Mouse (Mus musculus) liver, embryonic 14 days (tissue): ENCODE data around the gene Arfip2. TPM values are rescaled to one million over a fixed set of nuclear protein-coding genes. Genes with fewer than 3 reads are reported as not detected.

ENCODE experiments used
- polyA plus RNA-seq: library from polyadenylated mRNA; depleted of rRNA; stranded (reverse); fragments of >200 nt; gene quantifications from 2 replicates; pipeline ENCODE4 v1.2.3, GENCODE M21; 2012; rRNA removed

The Arfip2 gene
- polyA plus RNA-seq: 11.8 and 15.0 TPM in 2 replicates

DNA sequence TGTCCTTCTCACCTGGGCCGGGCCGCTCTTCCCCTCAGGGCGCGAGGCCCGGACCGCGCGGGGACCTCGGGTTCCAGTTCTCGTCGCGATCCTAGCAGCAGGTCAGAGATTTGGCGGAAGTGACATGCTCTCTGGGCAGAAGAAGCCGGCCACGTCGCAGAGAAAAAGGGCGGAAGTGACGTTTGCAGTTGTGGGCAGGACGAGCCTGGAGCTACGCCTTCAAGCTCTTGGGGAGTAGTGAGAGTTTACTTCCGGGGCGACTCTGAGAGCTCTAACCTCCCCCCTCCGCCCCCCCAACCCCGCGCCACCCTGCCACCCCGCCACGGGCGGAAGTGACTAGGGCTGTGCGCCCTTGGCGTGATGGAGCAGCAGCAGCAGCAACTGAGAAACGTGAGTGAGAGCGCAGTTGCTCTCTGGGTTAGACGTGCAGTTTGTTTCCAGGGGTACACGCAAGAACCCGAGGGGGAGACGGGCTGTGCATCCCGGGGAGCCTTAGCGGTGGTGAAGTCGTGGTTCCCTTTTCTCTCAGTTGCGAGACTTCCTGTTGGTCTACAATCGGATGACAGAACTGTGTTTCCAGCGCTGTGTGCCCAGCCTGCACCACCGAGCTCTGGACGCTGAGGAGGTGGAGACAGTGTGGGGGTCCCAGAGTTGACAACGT is at the start of gene Arfip2, which contains the start of gene Gm45799:
Gene Arfip2 (minus strand): TSS at position 184 of the 661 bp plus-strand sequence.
Gene Gm45799 (plus strand): TSS at position 320 of the 661 bp plus-strand sequence.

DNA sequence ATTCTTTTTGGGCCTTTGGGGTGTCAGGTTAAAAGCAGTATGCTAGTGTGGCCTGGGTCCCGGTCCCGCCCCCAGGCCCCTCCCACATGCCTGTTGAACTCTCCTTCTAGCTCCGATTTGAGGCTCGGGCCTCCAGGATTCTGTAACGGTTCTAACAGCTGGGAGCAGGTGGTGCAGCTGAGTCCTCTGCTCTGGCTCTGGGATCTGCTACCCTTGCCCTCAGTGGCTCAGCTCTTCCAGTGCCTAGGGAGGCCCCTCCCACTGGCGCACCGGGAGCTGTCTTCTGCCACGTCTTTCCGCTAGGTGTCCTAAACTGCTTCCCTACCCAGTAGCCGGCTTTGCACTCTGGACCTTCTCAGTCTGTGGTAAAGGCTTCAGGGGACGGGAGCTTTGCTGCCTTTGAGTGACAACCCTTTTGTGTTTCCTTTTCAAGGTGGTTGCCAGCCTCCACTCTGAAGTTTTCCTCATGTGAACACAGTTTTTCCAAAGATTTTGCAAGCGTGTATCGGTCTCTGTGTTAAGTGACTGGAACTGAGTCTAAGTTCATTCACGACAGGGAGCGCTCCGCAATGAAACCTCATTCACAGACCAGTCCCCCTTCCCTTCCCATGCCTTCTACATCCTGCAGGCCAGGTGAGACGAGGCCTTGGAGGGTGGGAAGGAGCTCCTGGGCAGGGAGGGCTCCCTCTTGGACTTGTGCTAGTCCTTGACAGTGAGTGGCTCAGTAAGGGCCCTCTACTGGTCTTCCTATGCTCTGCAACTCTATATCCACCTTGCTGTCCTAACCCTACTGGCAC is 10.6 kb upstream of the Arfip2 start, which contains the start of gene Dnhd1:
Gene Dnhd1 (plus strand): TSS at position 189 of the 797 bp plus-strand sequence.

GRCm38 (mm10) chr7:105639756-105640155 is 460 bp downstream of the Arfip2 start, which contains the start of gene Timm10b:
Gene Timm10b (plus strand): TSS chr7:105640056.

GRCm38 (mm10) chr7:105633127-105633800 is 7.0 kb downstream of the Arfip2 start, which contains the start of gene Trim3:
Gene Trim3 (minus strand): TSS chr7:105633571.

Other genes starting within 250 kb of the Arfip2 start
- 7.3 and 9.1 TPM in 2 replicates for gene Fam160a2, start 240.4 kb downstream of the Arfip2 start, polyA plus RNA-seq
- gene Cnga4, start 235.8 kb downstream of the Arfip2 start, polyA plus RNA-seq: 0.01 and 0.05 TPM in 2 replicates
- gene Cckbr, start 214.7 kb downstream of the Arfip2 start, polyA plus RNA-seq: not detected in 2 replicates
- 2.6 TPM in 2 replicates for gene Cavin3, start 158.1 kb downstream of the Arfip2 start, polyA plus RNA-seq
- gene Smpd1, start 86.1 kb downstream of the Arfip2 start, polyA plus RNA-seq: 8.7 and 10.2 TPM in 2 replicates
- gene Apbb1, start 58.8 kb downstream of the Arfip2 start, polyA plus RNA-seq: 1.7 TPM in 2 replicates
- 175 and 220 TPM in 2 replicates for gene Hpx, start 40.3 kb downstream of the Arfip2 start, polyA plus RNA-seq
- 4.4 and 4.6 TPM in 2 replicates for gene Trim3, start 6.8 kb downstream of the Arfip2 start, polyA plus RNA-seq
- gene Timm10b, start 360 bp downstream of the Arfip2 start, polyA plus RNA-seq: 58.1 and 59.9 TPM in 2 replicates
- gene Gm45799, start 136 bp upstream of the Arfip2 start, polyA plus RNA-seq: 61.9 and 66.6 TPM in 2 replicates
- gene Dnhd1, start 10.4 kb upstream of the Arfip2 start, polyA plus RNA-seq: 0.52 and 0.68 TPM in 2 replicates
- gene Ilk, start 96.2 kb upstream of the Arfip2 start, polyA plus RNA-seq: 64.6 and 77.3 TPM in 2 replicates
- 8.1 and 9.2 TPM in 2 replicates for gene Rrp8, start 97.0 kb upstream of the Arfip2 start, polyA plus RNA-seq
- gene Taf10, start 103.9 kb upstream of the Arfip2 start, polyA plus RNA-seq: 172 and 195 TPM in 2 replicates
- 31.5 and 35.3 TPM in 2 replicates for gene Tpp1, start 111.8 kb upstream of the Arfip2 start, polyA plus RNA-seq
- gene Dchs1, start 147.2 kb upstream of the Arfip2 start, polyA plus RNA-seq: 0.53 and 0.54 TPM in 2 replicates
- gene Mrpl17, start 170.7 kb upstream of the Arfip2 start, polyA plus RNA-seq: 132 and 139 TPM in 2 replicates